Mouse (Mus musculus) limb, embryonic 11.5 days (tissue): ENCODE data around the gene Rnf8. TPM values are rescaled to one million over a fixed set of nuclear protein-coding genes. Genes with fewer than 3 reads are reported as not detected.

Source experiments
- ATAC-seq: fragments of 200-750 bp; cut with Nextera tagmentation; 2 replicates; pipeline ENCODE4 v1.8.0; 2017; ENCODE audit warnings: low read depth; ENCODE audit not compliant: insufficient number of reproducible peaks, low FRiP score, low TSS enrichment
- DNase-seq: peaks from one replicate; pipeline ENCODE4 v3.0.0-alpha.2; 2015; ENCODE audit warnings: low spot score
- H3K27ac ChIP-seq: fragments of 300-500 bp; sonication (generic); replicated peaks from 2 replicates; pipeline ENCODE4 v1.5.1; 2014; ENCODE audit warnings: low read depth, mild to moderate bottlenecking, low read length
- H3K27me3 ChIP-seq: fragments of 300-500 bp; sonication (generic); 2 replicates; pipeline ENCODE4 v1.6.1; 2014; ENCODE audit warnings: mild to moderate bottlenecking, low read length, mixed read lengths; ENCODE audit not compliant: control insufficient read depth, insufficient read depth
- H3K36me3 ChIP-seq: fragments of 300-500 bp; sonication (generic); 2 replicates; pipeline ENCODE4 v1.6.1; 2014; ENCODE audit warnings: mild to moderate bottlenecking, low read length, moderate library complexity, mixed read lengths; ENCODE audit not compliant: control insufficient read depth, insufficient read depth
- H3K4me1 ChIP-seq: fragments of 300-500 bp; sonication (generic); 2 replicates; pipeline ENCODE4 v1.6.1; 2014; ENCODE audit warnings: low read length, mixed read lengths; ENCODE audit not compliant: control insufficient read depth, insufficient read depth
- H3K4me2 ChIP-seq: fragments of 300-500 bp; sonication (generic); 2 replicates; pipeline ENCODE4 v1.6.1; 2014; ENCODE audit warnings: low read depth, mild to moderate bottlenecking, moderate library complexity; ENCODE audit not compliant: severe bottlenecking
- H3K4me3 ChIP-seq: fragments of 300-500 bp; sonication (generic); 2 replicates; pipeline ENCODE4 v1.5.1; 2014; ENCODE audit warnings: low read depth, low read length
- H3K9ac ChIP-seq: fragments of 300-500 bp; sonication (generic); 2 replicates; pipeline ENCODE4 v1.6.1; 2014; ENCODE audit warnings: mild to moderate bottlenecking, low read length
- H3K9me3 ChIP-seq: fragments of 300-500 bp; sonication (generic); 2 replicates; pipeline ENCODE4 v1.6.1; 2016; ENCODE audit warnings: low read length; ENCODE audit not compliant: control insufficient read depth
- WGBS: fragments of 180-500 bp; shearing (Covaris S2); extraction: QIAGEN DNeasy Blood & Tissue Kit; methylation state at CpG from one replicate; pipeline ENCODE4 v1.1.7; 2014; 5-methylcytosine and 5-hydroxymethylcytosine counted together
- polyA plus RNA-seq: library from polyadenylated mRNA; unstranded; fragments of >200 nt; fragmentation: Nextera tagmentation; extraction: Ambion mirVana; gene quantifications from 2 replicates; pipeline ENCODE4 v1.2.1, GENCODE M21; 2014

Gene Rnf8
- polyA plus RNA-seq = 116 TPM in 2 replicates

- H3K4me2 ChIP-seq = peak within 1 kb of the TSS; percentile 90
- H3K27me3 ChIP-seq = no peaks in the 10 kb centered on the region
- H3K4me3 ChIP-seq = peak within 1 kb of the TSS; percentile 97
- peak within 1 kb of the TSS; percentile 98 for H3K9ac ChIP-seq
- H3K36me3 ChIP-seq = no peaks in the 10 kb centered on the region; the same call in 1 of the 2 replicates
- WGBS = 2% methylated on average over 52 of the region's 52 CpGs
- peak within 1 kb of the TSS; percentile 95 for H3K27ac ChIP-seq
- DNase-seq (peak; percentile 96), ATAC-seq (peak; percentile 87)
- no peaks in the 10 kb centered on the region for H3K9me3 ChIP-seq
- H3K4me1 ChIP-seq = peaks cover 10% of the 10 kb centered on the region; the same call in 1 of the 2 replicates
These were observed at the start of gene Rnf8, which contains the start of gene Gm28043 for GRCm38 (mm10) chr17:29614115-29615023. Gene Rnf8 (plus strand): TSS chr17:29614790. Gene Gm28043 (plus strand): TSS chr17:29614876.

DNA sequence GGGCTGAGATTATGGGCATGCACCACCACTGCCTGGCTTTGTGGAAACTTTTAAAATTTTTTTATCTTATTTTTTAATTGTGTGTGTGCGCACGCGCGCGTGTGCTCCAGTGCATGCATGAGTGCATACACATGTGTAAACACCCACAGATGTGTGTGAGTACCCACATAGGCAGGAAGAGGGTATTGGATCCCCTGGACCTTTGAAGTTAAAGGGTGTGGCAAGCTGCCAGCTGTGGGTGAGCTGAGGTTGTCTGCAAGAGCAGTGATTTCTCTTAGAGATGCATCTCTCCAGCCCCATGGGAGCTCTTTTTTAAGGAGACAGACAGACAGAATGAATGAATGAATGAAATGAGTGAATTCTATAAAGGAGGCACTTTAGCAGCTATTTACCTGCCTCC is 49.1 kb upstream of the Rnf8 start:
- H3K9me3 ChIP-seq = no peaks in the 10 kb centered on the region
- 95% methylated on average over 5 of the region's 5 CpGs for WGBS
- H3K4me2 ChIP-seq = no peak overlapping the region
- no peak overlapping the region for H3K9ac ChIP-seq
- DNase-seq = no peak
- H3K27ac ChIP-seq = no peak overlapping the region
- no peak for ATAC-seq
- H3K27me3 ChIP-seq = no peaks in the 10 kb centered on the region
- H3K4me1 ChIP-seq = no peaks in the 10 kb centered on the region
- H3K4me3 ChIP-seq = no peak overlapping the region
- H3K36me3 ChIP-seq = peaks cover 2% of the 10 kb centered on the region; the same call in 1 of the 2 replicates

GRCm38 (mm10) chr17:29568435-29568834 is 46.2 kb upstream of the Rnf8 start:
- H3K9me3 ChIP-seq = no peaks in the 10 kb centered on the region
- H3K4me3 ChIP-seq = no peak overlapping the region
- DNase-seq (no peak), ATAC-seq (no peak)
- H3K27me3 ChIP-seq = no peaks in the 10 kb centered on the region
- H3K4me1 ChIP-seq = no peaks in the 10 kb centered on the region
- 83% methylated on average over 15 of the region's 15 CpGs for WGBS
- no peak overlapping the region for H3K27ac ChIP-seq
- H3K9ac ChIP-seq = no peak overlapping the region
- H3K36me3 ChIP-seq = peaks cover 2% of the 10 kb centered on the region; the same call in 1 of the 2 replicates
- H3K4me2 ChIP-seq = no peak overlapping the region

DNA sequence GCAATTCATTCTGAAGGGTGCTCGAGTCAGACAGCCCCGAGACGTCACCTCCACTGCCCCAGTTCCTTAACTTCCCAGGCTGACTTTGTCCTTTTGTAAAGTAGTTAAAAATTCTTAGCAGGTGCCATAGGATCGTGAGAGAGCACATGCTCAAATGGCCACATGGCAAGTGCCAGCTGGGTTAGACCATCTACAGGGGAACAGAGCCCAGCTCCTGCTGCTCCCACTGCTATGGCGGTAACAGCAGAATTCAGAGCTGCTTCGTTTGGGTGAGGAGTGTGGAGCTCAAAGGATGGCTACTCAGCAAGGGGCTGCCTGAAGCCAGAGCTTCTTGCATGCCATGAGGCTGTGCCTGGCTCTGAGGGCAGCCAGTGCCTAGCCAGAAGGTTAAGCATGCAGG is 44.8 kb upstream of the Rnf8 start:
- H3K27me3 ChIP-seq = no peaks in the 10 kb centered on the region
- H3K4me1 ChIP-seq = no peaks in the 10 kb centered on the region
- no peak for ATAC-seq
- 87% methylated on average over 6 of the region's 6 CpGs for WGBS
- no peak overlapping the region for H3K4me2 ChIP-seq
- H3K4me3 ChIP-seq = no peak overlapping the region
- no peaks in the 10 kb centered on the region for H3K9me3 ChIP-seq
- no peak for DNase-seq
- H3K9ac ChIP-seq = no peak overlapping the region
- peaks cover 2% of the 10 kb centered on the region; the same call in 1 of the 2 replicates for H3K36me3 ChIP-seq
- no peak overlapping the region for H3K27ac ChIP-seq

GRCm38 (mm10) chr17:29579579-29580126 is 34.9 kb upstream of the Rnf8 start:
- Histone ChIP-seq H3K4me3 (no peak overlapping the region), H3K36me3 (peaks cover 2% of the 10 kb centered on the region; the same call in 1 of the 2 replicates), H3K27me3 (no peaks in the 10 kb centered on the region), H3K9me3 (no peaks in the 10 kb centered on the region), H3K4me1 (no peaks in the 10 kb centered on the region), H3K27ac (no peak overlapping the region), H3K4me2 (no peak overlapping the region), H3K9ac (no peak overlapping the region)
- DNase-seq (no peak), ATAC-seq (no peak)
- WGBS = 90% methylated on average over 4 of the region's 4 CpGs

GRCm38 (mm10) chr17:29583569-29583968 is 31.0 kb upstream of the Rnf8 start:
- DNase-seq (no peak), ATAC-seq (no peak)
- Histone ChIP-seq H3K27me3 (no peaks in the 10 kb centered on the region), H3K9me3 (no peaks in the 10 kb centered on the region), H3K36me3 (0 out of 2 replicates have a peak, but pooled peaks cover 2% of the 10 kb centered on the region), H3K27ac (no peak overlapping the region), H3K4me2 (no peak overlapping the region), H3K9ac (no peak overlapping the region), H3K4me1 (no peaks in the 10 kb centered on the region), H3K4me3 (no peak overlapping the region)
- 87% methylated on average over 5 of the region's 5 CpGs for whole genome bisulfite sequencing

- no peaks in the 10 kb centered on the region for H3K27me3 ChIP-seq
- WGBS = 73% methylated on average over 5 of the region's 5 CpGs
- H3K36me3 ChIP-seq = 0 out of 2 replicates have a peak, but pooled peaks cover 2% of the 10 kb centered on the region
- no peak for ATAC-seq
- H3K4me1 ChIP-seq = peaks cover 4% of the 10 kb centered on the region
- no peak overlapping the region for H3K9ac ChIP-seq
- DNase-seq = no peak
- H3K4me3 ChIP-seq = no peak overlapping the region
- H3K4me2 ChIP-seq = no peak overlapping the region
- no peaks in the 10 kb centered on the region for H3K9me3 ChIP-seq
- H3K27ac ChIP-seq = no peak overlapping the region
These were observed 30.3 kb upstream of the Rnf8 start for GRCm38 (mm10) chr17:29584306-29584705.

DNA sequence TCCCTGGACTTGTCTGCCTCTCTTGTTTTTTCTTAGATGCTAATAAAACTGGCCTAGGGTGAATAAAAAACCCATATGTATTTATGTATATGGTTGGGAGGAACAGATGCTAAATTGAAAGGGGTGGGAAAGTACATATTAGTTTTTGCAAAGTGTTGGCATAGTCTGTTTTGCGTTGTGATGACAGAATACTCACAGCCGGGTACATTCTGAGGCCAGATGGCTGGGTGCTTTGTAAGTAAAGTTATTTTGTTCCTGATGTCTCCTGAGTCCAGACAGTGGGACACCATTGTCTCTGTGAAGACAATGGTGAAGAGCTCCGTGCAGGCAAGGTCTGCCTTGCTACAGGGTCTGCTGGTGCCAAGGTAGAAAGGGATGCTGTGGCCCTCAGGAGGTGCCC is 29.9 kb upstream of the Rnf8 start:
- H3K27me3 ChIP-seq = no peaks in the 10 kb centered on the region
- H3K4me3 ChIP-seq = no peak overlapping the region
- 89% methylated on average over 3 of the region's 3 CpGs for WGBS
- DNase-seq (no peak), ATAC-seq (no peak)
- H3K9me3 ChIP-seq = no peaks in the 10 kb centered on the region
- no peaks in the 10 kb centered on the region for H3K36me3 ChIP-seq
- H3K9ac ChIP-seq = no peak overlapping the region
- H3K4me2 ChIP-seq = no peak overlapping the region
- peaks cover 6% of the 10 kb centered on the region for H3K4me1 ChIP-seq
- no peak overlapping the region for H3K27ac ChIP-seq
